Mouse (Mus musculus) spleen, adult 2 months (tissue): ENCODE results near the gene Zfp296.

Experiments used
- CTCF ChIP-seq: fragments of 200-500 bp; IDR thresholded peaks from 2 replicates; pipeline ENCODE4 v1.5.1; 2011; ENCODE audit warnings: mild to moderate bottlenecking, inconsistent platforms; ENCODE audit not compliant: insufficient read depth, insufficient read length, insufficient replicate concordance; ENCODE audit errors: extremely low read depth
- POLR2A ChIP-seq: fragments of 200-500 bp; IDR thresholded peaks from 2 replicates; pipeline ENCODE4 v1.6.1; 2011; ENCODE audit warnings: low read depth, low read length, inconsistent platforms

DNA sequence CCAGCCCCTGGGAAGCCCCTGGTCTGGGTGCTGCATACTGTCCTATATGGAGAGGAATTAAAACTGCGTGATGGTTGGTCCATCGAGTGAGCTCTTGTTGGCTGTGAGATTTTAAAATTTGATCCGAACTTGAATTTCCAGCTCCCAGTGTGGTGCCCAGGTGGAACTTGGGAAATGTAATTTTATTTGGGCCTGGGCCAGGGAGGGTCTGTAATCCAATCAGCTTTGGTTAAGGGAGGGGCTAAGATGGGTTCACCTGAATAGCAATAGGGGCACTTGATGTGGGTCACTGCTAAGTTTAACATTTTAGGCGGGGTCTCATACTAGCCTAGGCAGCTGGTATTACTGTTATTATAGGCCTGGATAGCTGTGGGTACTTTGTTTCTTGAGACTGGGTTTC lies 1.3 kb downstream of the Zfp296 start:
- no peak for TF ChIP-seq CTCF
- no peak for TF ChIP-seq POLR2A
